Mouse (Mus musculus): Measurements from ENCODE around the gene Rgl2. TPM values are rescaled to one million over a fixed set of nuclear protein-coding genes. Genes with fewer than 3 reads are reported as not detected.
A peak's percentile ranks its signal among the peaks of the same experiment; 100 is the strongest.

Gene Rgl2
- polyA plus RNA-seq, 1 experiment from 2014 or later: 48.0 TPM

GRCm38 (mm10) chr17:33953961-33954565 is 24.7 kb downstream of the Rgl2 start:
- peak overlapping the region; percentile 98 for H3K4me3 ChIP-seq (ENCODE audit: low read depth, low read length)
- DNase-seq (ENCODE audit: low spot score): no peak
- H3K27me3 ChIP-seq (ENCODE audit: control insufficient read depth, insufficient read depth, low read length): no peaks in the 10 kb centered on the region
- H3K9me3 ChIP-seq (ENCODE audit: control insufficient read depth, low read length): no peaks in the 10 kb centered on the region
- WGBS: 36% methylated on average over 5 of the region's 5 CpGs
- peaks cover 39% of the 10 kb centered on the region for H3K4me1 ChIP-seq (replicated peaks; ENCODE audit: control insufficient read depth, insufficient read depth, low read length)
- peak overlapping the region; percentile 90 for H3K27ac ChIP-seq (ENCODE audit: low read depth, low read length)
- peak overlapping the region; percentile 92 for H3K4me2 ChIP-seq (ENCODE audit: low read depth, low read length, severe bottlenecking)
- no peak for ATAC-seq (replicated peaks; ENCODE audit: low FRiP score)
- H3K9ac ChIP-seq (ENCODE audit: low read length): peak overlapping the region; percentile 94
- peaks cover 10% of the 10 kb centered on the region for H3K36me3 ChIP-seq (ENCODE audit: control insufficient read depth, insufficient read depth, low read length)

DNA sequence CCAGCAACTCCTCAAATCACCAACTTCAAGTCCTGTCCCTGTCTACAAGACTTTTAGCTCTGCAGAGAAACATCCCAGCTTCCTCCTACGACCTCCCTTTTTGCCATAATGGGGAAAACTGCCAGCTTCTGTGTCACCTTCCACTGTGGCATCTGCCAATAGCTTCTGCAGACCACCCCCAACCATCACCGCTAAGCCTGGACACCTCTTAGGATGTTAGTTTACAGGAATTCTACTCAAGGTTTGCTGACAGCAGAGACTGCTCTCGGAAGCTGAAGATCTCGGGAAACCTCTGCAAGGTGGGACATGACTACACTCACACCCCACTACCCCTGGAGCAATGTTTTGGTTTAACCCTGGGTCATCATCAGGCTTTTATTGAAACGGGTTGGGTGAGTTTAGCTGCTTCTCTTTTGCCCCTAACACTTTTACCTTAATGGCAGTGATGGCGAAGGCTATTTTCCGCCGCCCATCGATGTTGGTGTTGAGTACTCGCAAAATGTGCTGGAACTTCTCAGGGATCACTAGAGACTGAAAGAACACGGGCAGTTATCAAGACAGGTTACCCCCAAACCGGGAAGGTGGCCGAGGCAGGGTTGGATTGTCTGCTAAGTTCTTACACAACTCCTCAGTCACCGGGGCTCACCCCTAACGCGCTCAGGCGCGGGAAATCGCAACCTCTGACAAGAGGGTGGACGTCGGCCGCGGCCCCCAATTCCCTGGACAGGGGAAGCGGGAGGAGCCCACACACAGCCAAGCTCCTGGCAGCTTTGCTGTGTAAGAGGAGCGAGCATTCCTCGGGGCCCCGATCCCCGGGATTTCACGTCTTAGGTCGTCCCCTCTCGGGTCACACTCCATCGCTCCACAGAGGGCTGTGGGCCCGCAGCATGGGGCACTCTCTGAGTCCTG is 25.6 kb downstream of the Rgl2 start:
- H3K9me3 ChIP-seq (ENCODE audit: control insufficient read depth, low read length): no peaks in the 10 kb centered on the region
- DNase-seq (ENCODE audit: low spot score): no peak
- H3K9ac ChIP-seq (ENCODE audit: low read length): peak overlapping the region; percentile 94
- peaks cover 39% of the 10 kb centered on the region for H3K4me1 ChIP-seq (replicated peaks; ENCODE audit: control insufficient read depth, insufficient read depth, low read length)
- WGBS: under 1% methylated on average over 33 of the region's 33 CpGs
- peak overlapping the region; percentile 92 for H3K4me2 ChIP-seq (ENCODE audit: low read depth, low read length, severe bottlenecking)
- peak overlapping the region; percentile 98 for H3K4me3 ChIP-seq (ENCODE audit: low read depth, low read length)
- peak overlapping the region; percentile 90 for H3K27ac ChIP-seq (ENCODE audit: low read depth, low read length)
- no peak; the same call in none of the 2 replicates for ATAC-seq (replicated peaks; ENCODE audit: low FRiP score)
- no peaks in the 10 kb centered on the region for H3K27me3 ChIP-seq (ENCODE audit: control insufficient read depth, insufficient read depth, low read length)
- H3K36me3 ChIP-seq (ENCODE audit: control insufficient read depth, insufficient read depth, low read length): peaks cover 10% of the 10 kb centered on the region

DNA sequence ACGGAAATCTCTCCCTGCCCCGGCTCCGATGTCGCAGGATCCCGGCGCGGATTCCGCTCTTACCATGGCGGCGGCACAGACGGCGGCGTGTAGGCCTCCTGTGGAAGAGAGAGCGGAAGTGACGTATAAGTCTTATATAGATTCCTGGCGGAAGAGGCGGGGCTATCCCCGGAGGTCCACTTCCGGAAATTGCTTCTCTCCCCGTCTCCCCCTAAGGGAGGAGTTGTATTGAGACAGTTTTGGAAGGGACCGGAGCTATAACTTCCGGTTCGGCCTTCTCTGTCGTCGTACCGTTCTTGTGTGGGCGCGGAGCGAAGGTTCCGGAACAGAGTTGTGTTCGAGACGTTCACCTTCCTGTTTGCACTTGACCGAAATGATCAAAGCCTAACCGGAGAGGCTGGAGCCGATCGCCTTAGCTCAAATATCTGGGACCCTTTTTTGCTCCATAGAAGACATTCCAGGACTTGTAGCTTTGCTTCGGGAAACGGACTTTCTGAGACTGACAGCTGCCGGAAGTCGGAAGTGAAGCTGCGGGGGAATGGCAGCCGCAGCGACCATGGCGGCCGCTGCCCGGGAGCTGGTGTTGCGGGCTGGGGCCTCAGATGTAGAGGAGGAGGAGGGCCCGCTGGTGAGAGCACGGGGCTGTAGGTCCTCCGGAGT is 26.3 kb downstream of the Rgl2 start, which contains the start of the genes Vps52 and Rps18:
Gene Vps52 (plus strand): TSS at position 258 of the 660 bp plus-strand sequence.
Gene Rps18 (minus strand): TSS at position 447 of the 660 bp plus-strand sequence.
- peaks cover 10% of the 10 kb centered on the region for H3K36me3 ChIP-seq (ENCODE audit: control insufficient read depth, insufficient read depth, low read length)
- H3K4me1 ChIP-seq (replicated peaks; ENCODE audit: control insufficient read depth, insufficient read depth, low read length): peaks cover 38% of the 10 kb centered on the region
- peak; percentile 96 for DNase-seq (ENCODE audit: low spot score)

DNA sequence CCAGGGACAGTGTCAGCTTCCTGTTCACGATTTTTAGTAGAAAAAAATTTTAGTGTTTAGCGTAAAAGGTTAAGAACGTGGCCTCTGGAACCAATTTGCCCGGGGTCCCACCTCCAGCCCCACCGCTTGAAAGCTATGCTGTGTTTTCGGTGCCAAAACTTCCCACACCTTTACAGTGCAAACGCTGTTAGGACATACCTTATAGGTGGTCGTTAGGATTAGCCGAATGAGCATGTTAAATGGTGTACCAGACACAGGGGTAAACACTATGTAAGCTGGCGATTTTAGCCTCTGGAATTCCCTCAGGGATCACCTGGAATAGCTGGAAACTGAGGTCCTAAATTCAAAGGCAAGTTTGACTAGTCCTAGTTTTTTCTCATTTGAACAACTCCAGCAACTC is 27.0 kb downstream of the Rgl2 start:
- no peak overlapping the region for H3K27ac ChIP-seq (ENCODE audit: low read depth, low read length)

More for the DNA sequence above, 26.3 kb downstream of the Rgl2 start, which contains the start of the genes Vps52 and Rps18:
- Histone ChIP-seq H3K9ac (ENCODE audit: low read length) (peak within 1 kb of the TSS; percentile 94), H3K27me3 (ENCODE audit: control insufficient read depth, insufficient read depth, low read length) (no peaks in the 10 kb centered on the region), H3K4me2 (ENCODE audit: low read depth, low read length, severe bottlenecking) (peak within 1 kb of the TSS; percentile 92), H3K27ac (ENCODE audit: low read depth, low read length) (peak within 1 kb of the TSS; percentile 90), H3K4me3 (ENCODE audit: low read depth, low read length) (peak within 1 kb of the TSS; percentile 98), H3K9me3 (ENCODE audit: control insufficient read depth, low read length) (no peaks in the 10 kb centered on the region)
- WGBS: under 1% methylated on average over 50 of the region's 50 CpGs
- peak; percentile 86 for ATAC-seq (replicated peaks; ENCODE audit: low FRiP score)

DNA sequence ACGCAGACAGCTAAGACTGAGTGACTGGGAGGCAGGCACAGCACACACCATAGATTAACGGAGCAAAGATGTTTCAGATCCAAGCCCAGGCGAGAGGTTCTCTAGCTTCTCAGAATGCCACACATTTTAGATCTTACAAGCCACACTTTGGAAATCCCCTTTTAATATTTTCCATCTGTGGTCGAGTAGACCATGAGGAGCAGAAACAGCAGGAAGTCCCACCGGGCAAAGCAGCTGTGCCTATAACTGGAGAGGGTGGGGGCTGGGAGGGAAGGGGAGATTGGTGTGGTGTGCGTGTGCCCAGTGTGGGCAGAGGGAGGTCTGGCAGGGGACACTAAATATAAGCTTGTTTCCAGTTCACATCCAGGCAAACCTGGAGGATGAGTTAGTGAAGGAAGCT is 28.1 kb downstream of the Rgl2 start:
- ATAC-seq (replicated peaks; ENCODE audit: low FRiP score): no peak
- Histone ChIP-seq H3K4me1 (replicated peaks; ENCODE audit: control insufficient read depth, insufficient read depth, low read length) (peaks cover 25% of the 10 kb centered on the region), H3K9me3 (ENCODE audit: control insufficient read depth, low read length) (no peaks in the 10 kb centered on the region), H3K4me3 (ENCODE audit: low read depth, low read length) (no peak overlapping the region), H3K36me3 (ENCODE audit: control insufficient read depth, insufficient read depth, low read length) (peaks cover 10% of the 10 kb centered on the region), H3K9ac (ENCODE audit: low read length) (no peak overlapping the region), H3K27ac (ENCODE audit: low read depth, low read length) (no peak overlapping the region), H3K27me3 (ENCODE audit: control insufficient read depth, insufficient read depth, low read length) (no peaks in the 10 kb centered on the region), H3K4me2 (ENCODE audit: low read depth, low read length, severe bottlenecking) (no peak overlapping the region)
- DNase-seq (ENCODE audit: low spot score): no peak
- WGBS: 88% methylated on average over 6 of the region's 6 CpGs

More for the DNA sequence above, 27.0 kb downstream of the Rgl2 start:
- WGBS: 9% methylated on average over 10 of the region's 10 CpGs
- Histone ChIP-seq H3K4me2 (ENCODE audit: low read depth, low read length, severe bottlenecking) (peak overlapping the region; percentile 92), H3K27me3 (ENCODE audit: control insufficient read depth, insufficient read depth, low read length) (no peaks in the 10 kb centered on the region), H3K4me1 (replicated peaks; ENCODE audit: control insufficient read depth, insufficient read depth, low read length) (peaks cover 33% of the 10 kb centered on the region), H3K4me3 (ENCODE audit: low read depth, low read length) (peak overlapping the region; percentile 98), H3K9me3 (ENCODE audit: control insufficient read depth, low read length) (no peaks in the 10 kb centered on the region), H3K36me3 (ENCODE audit: control insufficient read depth, insufficient read depth, low read length) (peaks cover 10% of the 10 kb centered on the region), H3K9ac (ENCODE audit: low read length) (peak overlapping the region; percentile 78)
- ATAC-seq (replicated peaks; ENCODE audit: low FRiP score) (no peak), DNase-seq (ENCODE audit: low spot score) (no peak)

DNA sequence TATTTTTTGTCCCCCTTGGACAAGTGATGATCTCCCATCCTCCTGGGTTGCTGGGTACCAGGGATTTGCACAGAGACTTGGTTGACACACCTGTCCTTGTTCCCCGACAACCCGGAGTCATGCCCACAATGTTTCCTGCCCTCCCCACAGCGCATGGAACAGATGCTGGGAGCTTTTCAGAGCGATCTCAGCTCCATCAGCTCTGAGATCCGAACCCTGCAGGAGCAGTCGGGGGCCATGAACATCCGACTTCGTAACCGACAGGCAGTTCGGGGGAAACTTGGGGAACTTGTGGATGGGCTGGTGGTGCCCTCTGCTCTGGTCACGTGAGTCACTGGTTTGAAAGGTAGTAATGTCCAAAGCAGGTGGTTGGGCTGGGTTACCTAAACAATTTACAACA is 29.1 kb downstream of the Rgl2 start:
- Histone ChIP-seq H3K9me3 (ENCODE audit: control insufficient read depth, low read length) (no peaks in the 10 kb centered on the region), H3K9ac (ENCODE audit: low read length) (no peak overlapping the region), H3K27ac (ENCODE audit: low read depth, low read length) (no peak overlapping the region), H3K4me1 (replicated peaks; ENCODE audit: control insufficient read depth, insufficient read depth, low read length) (peaks cover 16% of the 10 kb centered on the region), H3K4me3 (ENCODE audit: low read depth, low read length) (no peak overlapping the region), H3K36me3 (ENCODE audit: control insufficient read depth, insufficient read depth, low read length) (peaks cover 8% of the 10 kb centered on the region; the same call in 1 of the 2 replicates), H3K27me3 (ENCODE audit: control insufficient read depth, insufficient read depth, low read length) (no peaks in the 10 kb centered on the region), H3K4me2 (ENCODE audit: low read depth, low read length, severe bottlenecking) (no peak overlapping the region)
- DNase-seq (ENCODE audit: low spot score) (no peak), ATAC-seq (replicated peaks; ENCODE audit: low FRiP score) (no peak)
- 96% methylated on average over 11 of the region's 11 CpGs for WGBS

DNA sequence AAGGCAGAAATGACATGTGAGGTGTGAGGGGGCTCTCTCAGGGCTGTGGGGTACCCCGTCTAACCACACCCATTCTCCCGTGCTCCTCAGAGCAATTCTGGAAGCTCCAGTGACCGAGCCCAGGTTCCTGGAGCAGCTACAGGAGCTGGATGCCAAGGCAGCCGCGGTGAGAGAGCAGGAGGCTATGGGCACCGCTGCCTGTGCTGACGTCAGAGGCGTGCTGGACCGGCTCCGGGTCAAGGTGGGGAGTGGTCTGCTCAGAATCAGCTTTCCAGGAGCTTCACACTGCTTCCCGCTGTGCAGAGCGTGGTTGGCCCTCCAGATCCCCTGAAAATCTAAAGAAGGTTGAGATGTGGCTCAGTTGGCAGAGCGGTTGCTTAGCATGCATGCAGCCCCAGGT is 29.8 kb downstream of the Rgl2 start:
- 91% methylated on average over 13 of the region's 13 CpGs for WGBS
- H3K9me3 ChIP-seq (ENCODE audit: control insufficient read depth, low read length): no peaks in the 10 kb centered on the region
- no peak overlapping the region for H3K27ac ChIP-seq (ENCODE audit: low read depth, low read length)
- H3K4me1 ChIP-seq (replicated peaks; ENCODE audit: control insufficient read depth, insufficient read depth, low read length): peaks cover 12% of the 10 kb centered on the region
- H3K4me2 ChIP-seq (ENCODE audit: low read depth, low read length, severe bottlenecking): no peak overlapping the region
- H3K9ac ChIP-seq (ENCODE audit: low read length): no peak overlapping the region
- H3K27me3 ChIP-seq (ENCODE audit: control insufficient read depth, insufficient read depth, low read length): no peaks in the 10 kb centered on the region
- DNase-seq (ENCODE audit: low spot score) (no peak), ATAC-seq (replicated peaks; ENCODE audit: low FRiP score) (no peak)
- no peak overlapping the region for H3K4me3 ChIP-seq (ENCODE audit: low read depth, low read length)
- H3K36me3 ChIP-seq (ENCODE audit: control insufficient read depth, insufficient read depth, low read length): peaks cover 4% of the 10 kb centered on the region; the same call in 1 of the 2 replicates

DNA sequence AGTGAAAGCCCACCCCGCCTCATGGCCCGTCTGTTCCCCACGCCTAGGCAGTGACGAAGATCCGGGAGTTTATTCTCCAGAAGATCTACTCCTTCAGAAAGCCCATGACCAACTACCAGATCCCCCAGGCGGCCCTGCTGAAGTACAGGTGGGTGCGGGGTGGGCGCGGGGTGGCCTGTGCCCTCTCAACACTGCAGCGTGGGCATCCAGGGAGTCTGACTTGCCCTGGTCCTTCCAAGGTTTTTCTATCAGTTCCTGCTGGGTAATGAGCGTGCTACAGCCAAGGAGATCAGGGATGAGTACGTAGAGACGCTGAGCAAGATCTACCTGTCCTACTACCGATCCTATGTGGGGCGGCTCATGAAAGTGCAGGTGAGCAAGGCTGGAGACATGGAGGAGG is 30.6 kb downstream of the Rgl2 start:
- ATAC-seq (replicated peaks; ENCODE audit: low FRiP score) (no peak), DNase-seq (ENCODE audit: low spot score) (no peak)
- Histone ChIP-seq H3K9ac (ENCODE audit: low read length) (no peak overlapping the region), H3K4me3 (ENCODE audit: low read depth, low read length) (no peak overlapping the region), H3K27me3 (ENCODE audit: control insufficient read depth, insufficient read depth, low read length) (no peaks in the 10 kb centered on the region), H3K4me1 (replicated peaks; ENCODE audit: control insufficient read depth, insufficient read depth, low read length) (peaks cover 5% of the 10 kb centered on the region; the same call in 1 of the 2 replicates), H3K36me3 (ENCODE audit: control insufficient read depth, insufficient read depth, low read length) (peaks cover 4% of the 10 kb centered on the region; the same call in 1 of the 2 replicates), H3K9me3 (ENCODE audit: control insufficient read depth, low read length) (no peaks in the 10 kb centered on the region), H3K4me2 (ENCODE audit: low read depth, low read length, severe bottlenecking) (no peak overlapping the region), H3K27ac (ENCODE audit: low read depth, low read length) (no peak overlapping the region)
- WGBS: 92% methylated on average over 15 of the region's 15 CpGs
